Mouse (Mus musculus) liver, embryonic 13.5 days (tissue): ENCODE measurements around the gene Iqck. TPM values are rescaled to one million over a fixed set of nuclear protein-coding genes. Genes with fewer than 3 reads are reported as not detected.

Source experiments
- ATAC-seq: fragments of 200-750 bp; cut with Nextera tagmentation; 2 replicates; pipeline ENCODE4 v1.8.0; 2017; ENCODE audit warnings: low read depth, mild to moderate bottlenecking, moderate number of reproducible peaks, moderate library complexity
- DNase-seq: peaks from one replicate; pipeline ENCODE4 v3.0.0; 2022
- H3K27ac ChIP-seq: fragments of 300-500 bp; sonication (generic); 2 replicates; pipeline ENCODE4 v1.5.1; 2015; ENCODE audit warnings: moderate library complexity, mild to moderate bottlenecking, inconsistent platforms
- H3K27me3 ChIP-seq: fragments of 300-500 bp; sonication (generic); 2 replicates; pipeline ENCODE4 v1.6.1; 2015; ENCODE audit warnings: mild to moderate bottlenecking, inconsistent platforms
- H3K36me3 ChIP-seq: fragments of 300-500 bp; sonication (generic); 2 replicates; pipeline ENCODE4 v1.6.1; 2015; ENCODE audit warnings: mild to moderate bottlenecking, inconsistent platforms
- H3K4me1 ChIP-seq: fragments of 300-500 bp; sonication (generic); replicated peaks from 2 replicates; pipeline ENCODE4 v1.6.1; 2015; ENCODE audit warnings: inconsistent platforms
- H3K4me2 ChIP-seq: fragments of 300-500 bp; sonication (generic); 2 replicates; pipeline ENCODE4 v1.6.1; 2015; ENCODE audit warnings: inconsistent platforms, mild to moderate bottlenecking, moderate library complexity
- H3K4me3 ChIP-seq: fragments of 300-500 bp; sonication (generic); replicated peaks from 2 replicates; pipeline ENCODE4 v1.5.1; 2015; ENCODE audit warnings: mild to moderate bottlenecking, inconsistent platforms
- H3K9ac ChIP-seq: fragments of 300-500 bp; sonication (generic); 2 replicates; pipeline ENCODE4 v1.6.1; 2015; ENCODE audit warnings: mild to moderate bottlenecking, inconsistent platforms
- H3K9me3 ChIP-seq: fragments of 300-500 bp; sonication (generic); replicated peaks from 2 replicates; pipeline ENCODE4 v1.6.1; 2016; ENCODE audit warnings: inconsistent platforms
- WGBS: fragments of 180-500 bp; shearing (Covaris S2); methylation state at CpG from one replicate; pipeline ENCODE4 v1.1.7; 2015; ENCODE audit not compliant: insufficient replicate concordance; 5-methylcytosine and 5-hydroxymethylcytosine counted together
- polyA plus RNA-seq: library from polyadenylated mRNA; unstranded; fragments of >200 nt; fragmentation: Nextera tagmentation; extraction: Ambion mirVana; gene quantifications from 2 replicates; pipeline ENCODE4 v1.2.1, GENCODE M21; 2015

Iqck gene
- polyA plus RNA-seq, 1 experiment from 2014 or later = 0.18 TPM

GRCm38 (mm10) chr7:118914561-118915165 is 59.1 kb downstream of the Iqck start:
- Histone ChIP-seq H3K9me3 (no peaks in the 10 kb centered on the region), H3K4me1 (no peaks in the 10 kb centered on the region), H3K4me3 (no peak overlapping the region), H3K9ac (no peak overlapping the region), H3K27ac (no peak overlapping the region), H3K27me3 (no peaks in the 10 kb centered on the region), H3K4me2 (no peak overlapping the region), H3K36me3 (no peaks in the 10 kb centered on the region)
- 59% methylated on average over 7 of the region's 7 CpGs for WGBS
- ATAC-seq (no peak), DNase-seq (no peak)

DNA sequence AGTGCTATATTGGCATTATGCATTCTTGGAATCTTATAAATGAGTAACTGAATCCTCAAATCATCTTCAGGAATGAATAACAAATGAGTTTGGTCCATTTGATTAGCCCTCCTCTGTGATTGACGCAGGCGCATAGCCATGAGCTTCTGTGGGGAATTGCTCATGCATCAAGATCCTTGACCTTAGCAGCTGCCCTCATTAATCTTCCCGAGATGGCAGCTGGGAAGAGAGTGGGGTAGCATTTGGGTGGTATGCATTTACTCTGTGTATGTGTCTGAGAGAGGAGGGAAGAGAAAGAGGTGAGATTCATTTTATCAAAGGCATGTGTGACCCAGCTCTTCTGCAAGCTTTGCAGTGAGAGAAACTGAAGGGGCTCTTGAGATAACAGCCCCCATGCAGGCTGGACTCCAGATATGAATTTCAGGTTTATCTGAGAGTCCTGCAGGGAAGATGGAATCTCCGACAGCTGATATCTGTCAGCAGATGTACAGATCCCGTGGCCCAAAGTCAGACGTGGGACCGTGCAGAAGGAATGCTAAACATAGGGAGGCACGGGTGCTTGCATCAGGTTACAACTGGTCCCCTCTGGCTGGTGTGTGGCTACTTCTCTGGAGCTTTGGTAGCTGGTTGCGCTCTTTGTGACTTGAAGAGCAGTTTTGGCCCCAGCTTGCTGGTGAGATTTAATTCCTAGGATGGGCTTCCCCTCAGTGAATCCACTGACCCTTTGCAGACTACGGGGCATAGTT is 63.9 kb downstream of the Iqck start:
- no peak for ATAC-seq
- no peak overlapping the region for H3K4me2 ChIP-seq
- no peak overlapping the region for H3K4me3 ChIP-seq
- H3K9me3 ChIP-seq = no peaks in the 10 kb centered on the region
- WGBS = 65% methylated on average over 10 of the region's 10 CpGs
- H3K9ac ChIP-seq = no peak overlapping the region
- no peaks in the 10 kb centered on the region for H3K36me3 ChIP-seq
- no peaks in the 10 kb centered on the region for H3K27me3 ChIP-seq
- no peak for DNase-seq
- H3K4me1 ChIP-seq = no peaks in the 10 kb centered on the region
- no peak overlapping the region for H3K27ac ChIP-seq

- Histone ChIP-seq H3K4me1 (no peaks in the 10 kb centered on the region), H3K27me3 (no peaks in the 10 kb centered on the region), H3K4me2 (no peak overlapping the region), H3K9ac (no peak overlapping the region), H3K27ac (no peak overlapping the region), H3K9me3 (no peaks in the 10 kb centered on the region), H3K36me3 (no peaks in the 10 kb centered on the region), H3K4me3 (no peak overlapping the region)
- WGBS = 25% methylated on average over 4 of the region's 4 CpGs
- ATAC-seq (no peak), DNase-seq (no peak)
Measured at GRCm38 (mm10) chr7:118922441-118923202, 67.1 kb downstream of the Iqck start.

DNA sequence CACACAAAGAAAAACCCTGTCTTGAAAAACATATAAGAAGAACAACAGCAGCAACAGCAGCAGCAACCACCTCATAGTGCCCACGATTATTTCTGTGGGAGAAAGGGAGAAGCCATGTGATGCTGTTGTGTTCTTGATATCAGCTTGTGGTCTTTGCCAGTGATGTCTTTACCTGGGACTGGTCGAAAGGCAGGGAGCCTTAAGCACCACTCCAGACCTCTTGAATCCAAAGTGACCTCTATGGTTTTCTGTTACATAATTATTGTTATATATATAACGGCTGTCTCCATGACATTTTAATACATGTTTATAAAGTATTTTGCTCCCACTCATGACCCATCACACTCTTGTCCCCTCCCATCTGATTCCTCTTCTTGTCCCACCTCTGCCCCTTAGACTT is 70.0 kb downstream of the Iqck start:
- no peak overlapping the region for H3K9ac ChIP-seq
- H3K4me2 ChIP-seq = no peak overlapping the region
- no peaks in the 10 kb centered on the region for H3K36me3 ChIP-seq
- no peaks in the 10 kb centered on the region for H3K27me3 ChIP-seq
- DNase-seq (no peak), ATAC-seq (no peak)
- no peak overlapping the region for H3K4me3 ChIP-seq
- no peaks in the 10 kb centered on the region for H3K9me3 ChIP-seq
- no peaks in the 10 kb centered on the region for H3K4me1 ChIP-seq
- WGBS = 56% methylated on average over 3 of the region's 3 CpGs
- no peak overlapping the region for H3K27ac ChIP-seq

GRCm38 (mm10) chr7:118926516-118927260 is 71.1 kb downstream of the Iqck start:
- no peak for DNase-seq
- Histone ChIP-seq H3K4me1 (no peaks in the 10 kb centered on the region), H3K9ac (no peak overlapping the region), H3K36me3 (no peaks in the 10 kb centered on the region), H3K4me2 (no peak overlapping the region), H3K27ac (no peak overlapping the region), H3K27me3 (no peaks in the 10 kb centered on the region), H3K4me3 (no peak overlapping the region), H3K9me3 (no peaks in the 10 kb centered on the region)
- WGBS = 63% methylated on average over 6 of the region's 6 CpGs
- ATAC-seq = no peak

GRCm38 (mm10) chr7:118927279-118927678 is 71.7 kb downstream of the Iqck start:
- Histone ChIP-seq H3K4me1 (no peaks in the 10 kb centered on the region), H3K4me3 (no peak overlapping the region), H3K36me3 (no peaks in the 10 kb centered on the region), H3K9me3 (no peaks in the 10 kb centered on the region), H3K9ac (no peak overlapping the region), H3K4me2 (no peak overlapping the region), H3K27me3 (no peaks in the 10 kb centered on the region), H3K27ac (no peak overlapping the region)
- 70% methylated on average over 2 of the region's 2 CpGs for WGBS
- DNase-seq (no peak), ATAC-seq (no peak)

- Histone ChIP-seq H3K27ac (no peak overlapping the region), H3K4me3 (no peak overlapping the region), H3K9me3 (no peaks in the 10 kb centered on the region), H3K36me3 (no peaks in the 10 kb centered on the region), H3K4me1 (no peaks in the 10 kb centered on the region), H3K9ac (no peak overlapping the region), H3K4me2 (no peak overlapping the region), H3K27me3 (no peaks in the 10 kb centered on the region)
- WGBS = 70% methylated on average over 3 of the region's 3 CpGs
- DNase-seq (no peak), ATAC-seq (no peak)
Measured at GRCm38 (mm10) chr7:118928316-118928715, 72.8 kb downstream of the Iqck start.

- DNase-seq (no peak), ATAC-seq (no peak)
- H3K9ac ChIP-seq = no peak overlapping the region
- H3K9me3 ChIP-seq = no peaks in the 10 kb centered on the region
- 52% methylated on average over 8 of the region's 8 CpGs for WGBS
- no peaks in the 10 kb centered on the region for H3K36me3 ChIP-seq
- no peaks in the 10 kb centered on the region for H3K4me1 ChIP-seq
- no peak overlapping the region for H3K27ac ChIP-seq
- H3K4me2 ChIP-seq = no peak overlapping the region
- no peak overlapping the region for H3K4me3 ChIP-seq
- H3K27me3 ChIP-seq = no peaks in the 10 kb centered on the region
Measured at GRCm38 (mm10) chr7:118928916-118929315, 73.4 kb downstream of the Iqck start.

GRCm38 (mm10) chr7:118929601-118930311 is 74.2 kb downstream of the Iqck start:
- Histone ChIP-seq H3K4me3 (no peak overlapping the region), H3K36me3 (no peaks in the 10 kb centered on the region), H3K27me3 (no peaks in the 10 kb centered on the region), H3K4me2 (no peak overlapping the region), H3K9me3 (no peaks in the 10 kb centered on the region), H3K27ac (no peak overlapping the region), H3K4me1 (no peaks in the 10 kb centered on the region), H3K9ac (no peak overlapping the region)
- WGBS = 27% methylated on average over 16 of the region's 16 CpGs
- DNase-seq (no peak), ATAC-seq (no peak)

- no peak for ATAC-seq
- Histone ChIP-seq H3K9me3 (no peaks in the 10 kb centered on the region), H3K36me3 (no peaks in the 10 kb centered on the region), H3K27ac (no peak overlapping the region), H3K4me3 (no peak overlapping the region), H3K27me3 (no peaks in the 10 kb centered on the region), H3K9ac (no peak overlapping the region), H3K4me1 (no peaks in the 10 kb centered on the region), H3K4me2 (no peak overlapping the region)
- WGBS = 65% methylated on average over 17 of the region's 17 CpGs
- DNase-seq = no peak
Measured at GRCm38 (mm10) chr7:118931502-118932395, 76.2 kb downstream of the Iqck start.
